Mouse (Mus musculus) lung, postnatal 25 days (tissue): ENCODE measurements around the gene Scamp4.
"Not testable (repeated sequence)": the region's sequence is repeated elsewhere in the genome, so short reads cannot be mapped to it uniquely, and the experiment has no call there.

Source experiments
- DNase-seq: peaks from one replicate; pipeline ENCODE4 v3.0.0; 2022; ENCODE audit warnings: low spot score

The Scamp4 gene

GRCm38 (mm10) chr10:80610116-80610785, 7.6 kb downstream of the Scamp4 start:
- no peak for DNase-seq

- peak; percentile 63 for DNase-seq
These were observed 8.4 kb downstream of the Scamp4 start for GRCm38 (mm10) chr10:80611024-80611423.

- DNase-seq, result no peak
These were observed 9.2 kb downstream of the Scamp4 start for GRCm38 (mm10) chr10:80611905-80612304.

GRCm38 (mm10) chr10:80613821-80614220, 11.1 kb downstream of the Scamp4 start:
- no peak for DNase-seq

- no peak for DNase-seq
These were observed 11.7 kb downstream of the Scamp4 start for GRCm38 (mm10) chr10:80614351-80614750.

- peak; percentile 73 for DNase-seq
These were observed 15.5 kb downstream of the Scamp4 start for GRCm38 (mm10) chr10:80618181-80618580.

GRCm38 (mm10) chr10:80619465-80620244, 17.0 kb downstream of the Scamp4 start:
- DNase-seq, result no peak

GRCm38 (mm10) chr10:80620365-80620764, 17.7 kb downstream of the Scamp4 start:
- no peak for DNase-seq

- DNase-seq, result no peak
These were observed 18.4 kb downstream of the Scamp4 start for GRCm38 (mm10) chr10:80620796-80621689.

GRCm38 (mm10) chr10:80621690-80621939, 18.9 kb downstream of the Scamp4 start:
- DNase-seq, result no peak

GRCm38 (mm10) chr10:80621940-80622660, 19.4 kb downstream of the Scamp4 start:
- DNase-seq, result peak; percentile 100

- no peak for DNase-seq
These were observed 20.2 kb downstream of the Scamp4 start, which contains the start of gene Csnk1g2 for GRCm38 (mm10) chr10:80622661-80623456. Gene Csnk1g2, plus strand, starts transcription at chr10:80622838.

GRCm38 (mm10) chr10:80623457-80624191, 21.0 kb downstream of the Scamp4 start:
- DNase-seq, result peak; percentile 74

- no peak for DNase-seq
These were observed 23.1 kb downstream of the Scamp4 start for GRCm38 (mm10) chr10:80625764-80626163.

- no peak for DNase-seq
These were observed 25.0 kb downstream of the Scamp4 start for GRCm38 (mm10) chr10:80627685-80628084.

GRCm38 (mm10) chr10:80628925-80629324, 26.3 kb downstream of the Scamp4 start:
- DNase-seq, result no peak

GRCm38 (mm10) chr10:80635345-80635744, 32.7 kb downstream of the Scamp4 start:
- no peak for DNase-seq

GRCm38 (mm10) chr10:80646936-80647335, 44.3 kb downstream of the Scamp4 start:
- DNase-seq, result no peak

GRCm38 (mm10) chr10:80649910-80650309, 47.2 kb downstream of the Scamp4 start:
- not testable (repeated sequence) for DNase-seq

- no peak for DNase-seq
These were observed 47.7 kb downstream of the Scamp4 start for GRCm38 (mm10) chr10:80650392-80650791.
